Mouse (Mus musculus) hindbrain, embryonic 11.5 days (tissue): ENCODE measurements around the gene Grk6. TPM values are rescaled to one million over a fixed set of nuclear protein-coding genes. Genes with fewer than 3 reads are reported as not detected.

ENCODE experiments used
- ATAC-seq: fragments of 200-750 bp; cut with Nextera tagmentation; 2 replicates; pipeline ENCODE4 v1.8.0; 2017; ENCODE audit warnings: mild to moderate bottlenecking, moderate TSS enrichment, moderate library complexity; ENCODE audit not compliant: low FRiP score
- DNase-seq: peaks from one replicate; pipeline ENCODE4 v3.0.0-alpha.2; 2015; ENCODE audit warnings: low spot score
- H3K27ac ChIP-seq: fragments of 300-500 bp; sonication (generic); 2 replicates; pipeline ENCODE4 v1.5.1; 2014; ENCODE audit warnings: mild to moderate bottlenecking, low read depth, low read length
- H3K27me3 ChIP-seq: fragments of 300-500 bp; sonication (generic); 2 replicates; pipeline ENCODE4 v1.6.1; 2014; ENCODE audit warnings: mild to moderate bottlenecking, low read length, moderate library complexity, mixed read lengths; ENCODE audit not compliant: control insufficient read depth, insufficient read depth
- H3K36me3 ChIP-seq: fragments of 300-500 bp; sonication (generic); 2 replicates; pipeline ENCODE4 v1.6.1; 2014; ENCODE audit warnings: mild to moderate bottlenecking, low read length, moderate library complexity, mixed read lengths; ENCODE audit not compliant: control insufficient read depth, insufficient read depth
- H3K4me1 ChIP-seq: fragments of 300-500 bp; sonication (generic); replicated peaks from 2 replicates; pipeline ENCODE4 v1.6.1; 2014; ENCODE audit warnings: low read length, mixed read lengths; ENCODE audit not compliant: control insufficient read depth, insufficient read depth
- H3K4me2 ChIP-seq: fragments of 300-500 bp; sonication (generic); replicated peaks from 2 replicates; pipeline ENCODE4 v1.6.1; 2014; ENCODE audit warnings: mild to moderate bottlenecking, low read depth, low read length
- H3K4me3 ChIP-seq: fragments of 300-500 bp; sonication (generic); 2 replicates; pipeline ENCODE4 v1.5.1; 2014; ENCODE audit warnings: low read depth, low read length
- H3K9ac ChIP-seq: fragments of 300-500 bp; sonication (generic); 2 replicates; pipeline ENCODE4 v1.6.1; 2014; ENCODE audit warnings: low read depth, low read length
- H3K9me3 ChIP-seq: fragments of 300-500 bp; sonication (generic); 2 replicates; pipeline ENCODE4 v1.6.1; 2016; ENCODE audit warnings: low read length; ENCODE audit not compliant: control insufficient read depth
- WGBS: fragments of 180-500 bp; shearing (Covaris S2); extraction: QIAGEN DNeasy Blood & Tissue Kit; methylation state at CpG from one replicate; pipeline ENCODE4 v1.1.7; 2014; 5-methylcytosine and 5-hydroxymethylcytosine counted together
- polyA plus RNA-seq: library from polyadenylated mRNA; unstranded; fragments of >200 nt; fragmentation: Nextera tagmentation; extraction: Ambion mirVana; gene quantifications from 2 replicates; pipeline ENCODE4 v1.2.1, GENCODE M21; 2014

Grk6 gene
- polyA plus RNA-seq, 1 experiment from 2014 or later, result 37.6 TPM

GRCm38 (mm10) chr13:55443799-55444285 lies 1.0 kb upstream of the Grk6 start:
- DNase-seq (no peak), ATAC-seq (no peak)
- H3K9me3 ChIP-seq, result no peaks in the 10 kb centered on the region
- peak overlapping the region; percentile 70 for H3K4me2 ChIP-seq
- no peak overlapping the region for H3K9ac ChIP-seq
- H3K27me3 ChIP-seq, result no peaks in the 10 kb centered on the region
- H3K36me3 ChIP-seq, result no peaks in the 10 kb centered on the region
- 44% methylated on average over 9 of the region's 9 CpGs for WGBS
- no peak overlapping the region for H3K27ac ChIP-seq
- peak overlapping the region; percentile 89 for H3K4me3 ChIP-seq
- H3K4me1 ChIP-seq, result peaks cover 2% of the 10 kb centered on the region; the same call in 1 of the 2 replicates

- no peaks in the 10 kb centered on the region for H3K9me3 ChIP-seq
- peak overlapping the region; percentile 89 for H3K27ac ChIP-seq
- ATAC-seq, result peak; percentile 73
- peak overlapping the region; percentile 48 for H3K9ac ChIP-seq
- WGBS, result 2% methylated on average over 33 of the region's 33 CpGs
- H3K27me3 ChIP-seq, result no peaks in the 10 kb centered on the region
- no peak for DNase-seq
- H3K4me2 ChIP-seq, result peak overlapping the region; percentile 70
- H3K4me1 ChIP-seq, result peaks cover 2% of the 10 kb centered on the region; the same call in 1 of the 2 replicates
- peak overlapping the region; percentile 89 for H3K4me3 ChIP-seq
- H3K36me3 ChIP-seq, result no peaks in the 10 kb centered on the region
Observed at GRCm38 (mm10) chr13:55444286-55444936, 461 bp upstream of the Grk6 start.

GRCm38 (mm10) chr13:55445361-55446091 lies 654 bp downstream of the Grk6 start:
- ATAC-seq (peak; percentile 53; the same call in 1 of the 2 replicates), DNase-seq (peak; percentile 68)
- Histone ChIP-seq H3K4me2 (peak overlapping the region; percentile 50), H3K9ac (peak overlapping the region; percentile 92), H3K4me3 (peak overlapping the region; percentile 89), H3K4me1 (peaks cover 2% of the 10 kb centered on the region; the same call in 1 of the 2 replicates), H3K9me3 (no peaks in the 10 kb centered on the region), H3K27ac (peak overlapping the region; percentile 89), H3K36me3 (peaks cover under 1% of the 10 kb centered on the region; the same call in 1 of the 2 replicates), H3K27me3 (no peaks in the 10 kb centered on the region)
- under 1% methylated on average over 50 of the region's 66 CpGs for WGBS

GRCm38 (mm10) chr13:55446483-55447105 lies 1.7 kb downstream of the Grk6 start:
- peak overlapping the region; percentile 50; the same call in 1 of the 2 replicates for H3K4me2 ChIP-seq
- H3K27me3 ChIP-seq, result no peaks in the 10 kb centered on the region
- H3K36me3 ChIP-seq, result peaks cover 5% of the 10 kb centered on the region; the same call in 1 of the 2 replicates
- 78% methylated on average over 6 of the region's 6 CpGs for WGBS
- ATAC-seq (no peak), DNase-seq (no peak)
- H3K4me3 ChIP-seq, result peak overlapping the region; percentile 89
- H3K9ac ChIP-seq, result peak overlapping the region; percentile 92
- no peaks in the 10 kb centered on the region for H3K9me3 ChIP-seq
- peaks cover 2% of the 10 kb centered on the region; the same call in 1 of the 2 replicates for H3K4me1 ChIP-seq
- no peak overlapping the region for H3K27ac ChIP-seq

- Histone ChIP-seq H3K4me2 (no peak overlapping the region), H3K4me3 (no peak overlapping the region), H3K4me1 (peaks cover 2% of the 10 kb centered on the region; the same call in 1 of the 2 replicates), H3K9me3 (no peaks in the 10 kb centered on the region), H3K27ac (no peak overlapping the region), H3K36me3 (peaks cover 8% of the 10 kb centered on the region; the same call in 1 of the 2 replicates), H3K9ac (no peak overlapping the region), H3K27me3 (no peaks in the 10 kb centered on the region)
- no peak for DNase-seq
- no peak for ATAC-seq
- 56% methylated on average over 3 of the region's 3 CpGs for WGBS
Observed at GRCm38 (mm10) chr13:55447543-55447943, 2.7 kb downstream of the Grk6 start.

- H3K36me3 ChIP-seq, result peaks cover 8% of the 10 kb centered on the region; the same call in 1 of the 2 replicates
- peaks cover 2% of the 10 kb centered on the region; the same call in 1 of the 2 replicates for H3K4me1 ChIP-seq
- no peaks in the 10 kb centered on the region for H3K9me3 ChIP-seq
- H3K9ac ChIP-seq, result no peak overlapping the region
- no peak overlapping the region for H3K4me2 ChIP-seq
- DNase-seq (no peak), ATAC-seq (no peak)
- H3K27ac ChIP-seq, result no peak overlapping the region
- H3K4me3 ChIP-seq, result no peak overlapping the region
- no peaks in the 10 kb centered on the region for H3K27me3 ChIP-seq
- WGBS, result 94% methylated on average over 5 of the region's 5 CpGs
Observed at GRCm38 (mm10) chr13:55448131-55448530, 3.3 kb downstream of the Grk6 start.

- DNase-seq (no peak), ATAC-seq (no peak)
- Histone ChIP-seq H3K9ac (no peak overlapping the region), H3K4me2 (no peak overlapping the region), H3K9me3 (no peaks in the 10 kb centered on the region), H3K27me3 (no peaks in the 10 kb centered on the region), H3K36me3 (peaks cover 11% of the 10 kb centered on the region), H3K4me3 (no peak overlapping the region), H3K4me1 (peaks cover 2% of the 10 kb centered on the region; the same call in 1 of the 2 replicates), H3K27ac (no peak overlapping the region)
- WGBS, result 96% methylated on average over 9 of the region's 9 CpGs
Observed at GRCm38 (mm10) chr13:55449205-55449604, 4.3 kb downstream of the Grk6 start.

- Histone ChIP-seq H3K4me3 (no peak overlapping the region), H3K4me2 (no peak overlapping the region), H3K27me3 (no peaks in the 10 kb centered on the region), H3K9ac (no peak overlapping the region), H3K36me3 (peaks cover 12% of the 10 kb centered on the region), H3K9me3 (no peaks in the 10 kb centered on the region), H3K4me1 (peaks cover 2% of the 10 kb centered on the region; the same call in 1 of the 2 replicates), H3K27ac (no peak overlapping the region)
- WGBS, result 86% methylated on average over 17 of the region's 17 CpGs
- no peak for DNase-seq
- ATAC-seq, result no peak
Observed at GRCm38 (mm10) chr13:55449679-55450441, 5.0 kb downstream of the Grk6 start.
